ENCODE assay signal across 27 mouse cellular contexts in genomic region chr7:107201817-107202216, GRCm38 (mm10). TPM values are rescaled to one million over a fixed set of nuclear protein-coding genes. Genes with fewer than 3 reads are reported as not detected.
DNase-seq lines count a peak whose midpoint lies in the region; ATAC-seq and TF ChIP-seq lines count a peak whose summit lies in the region.
"Had no signal": no experiment of that assay in that cellular context is flagged by ENCODE, and none has a peak within 500 bp of the region (broad histone marks: within the 10 kb centered on the region; RNA-seq: fewer than 3 reads in every experiment).

No protein-coding gene starts in this region.

- no peaks in the 10 kb centered on the region for H3K9me3 ChIP-seq in kidney, embryonic 14.5 days (ENCODE audit: control insufficient read depth, low read length)
- no peaks in the 10 kb centered on the region for H3K9me3 ChIP-seq in ES-E14 (ENCODE audit: control insufficient read depth, insufficient read depth, low read depth, low read length)
- no peaks in the 10 kb centered on the region for H3K9me3 ChIP-seq in embryonic facial prominence, embryonic 14.5 days (ENCODE audit: control insufficient read depth, low read length)
- no peaks in the 10 kb centered on the region for H3K9me3 ChIP-seq in heart, embryonic 11.5 days (replicated peaks; ENCODE audit: control insufficient read depth, low read length)
- H3K9me3 ChIP-seq: forebrain, embryonic 12.5 days; hindbrain, embryonic 10.5 days; limb, embryonic 12.5 days; liver, embryonic 13.5 days; midbrain, embryonic 13.5 days; neural tube, embryonic 13.5 days had no signal

- in situ Hi-C loops in ES-E14 (cut with MboI; ENCODE audit: low sequenced_read_pairs in 2 of 2, unreplicated experiment in 2 of 2) = loop anchor here (25.0 kb wide), 2 partner anchors 360 to 535 kb away; partner anchors contain the start of gene Olfml1 (in 1 of the 2)

- H3K9ac ChIP-seq in kidney, embryonic 14.5 days (ENCODE audit: low read depth, low read length) = no peak overlapping the region
- H3K9ac ChIP-seq in ES-E14 (ENCODE audit: insufficient read depth, low read depth, low read length, poor library complexity, severe bottlenecking) = no peak overlapping the region
- no peak overlapping the region for H3K9ac ChIP-seq in embryonic facial prominence, embryonic 14.5 days (ENCODE audit: low read depth, low read length)
- H3K9ac ChIP-seq in heart, embryonic 11.5 days (ENCODE audit: low read depth, low read length) = no peak overlapping the region
- H3K9ac ChIP-seq: forebrain, embryonic 12.5 days; limb, embryonic 12.5 days; liver, embryonic 13.5 days; midbrain, embryonic 13.5 days; neural tube, embryonic 13.5 days had no signal

- no peak overlapping the region for H3K27ac ChIP-seq in kidney, embryonic 14.5 days (ENCODE audit: low read depth, low read length)
- H3K27ac ChIP-seq in ES-E14 (ENCODE audit: insufficient read depth, low read depth, low read length, poor library complexity, severe bottlenecking) = no peak overlapping the region
- no peak overlapping the region for H3K27ac ChIP-seq in embryonic facial prominence, embryonic 14.5 days (replicated peaks; ENCODE audit: low read depth, low read length)
- H3K27ac ChIP-seq in heart, embryonic 11.5 days (ENCODE audit: low read depth, low read length) = no peak overlapping the region
- H3K27ac ChIP-seq: forebrain, embryonic 12.5 days; hindbrain, embryonic 10.5 days; left cerebral cortex, adult 2 months; limb, embryonic 12.5 days; liver, embryonic 13.5 days; midbrain, embryonic 13.5 days; neural tube, embryonic 13.5 days had no signal

- H3K36me3 ChIP-seq in kidney, embryonic 14.5 days (ENCODE audit: control insufficient read depth, insufficient read depth, low read length) = no peaks in the 10 kb centered on the region
- no peaks in the 10 kb centered on the region for H3K36me3 ChIP-seq in ES-E14 (ENCODE audit: control insufficient read depth, insufficient read depth, low read length, poor library complexity, severe bottlenecking)
- no peaks in the 10 kb centered on the region for H3K36me3 ChIP-seq in embryonic facial prominence, embryonic 14.5 days (ENCODE audit: control insufficient read depth, insufficient read depth, low read length)
- no peaks in the 10 kb centered on the region for H3K36me3 ChIP-seq in heart, embryonic 11.5 days (ENCODE audit: control insufficient read depth, insufficient read depth, low read length)
- H3K36me3 ChIP-seq: forebrain, embryonic 12.5 days; hindbrain, embryonic 10.5 days; limb, embryonic 12.5 days; liver, embryonic 13.5 days; midbrain, embryonic 13.5 days; neural tube, embryonic 13.5 days had no signal

- ATAC-seq in kidney, embryonic 14.5 days (ENCODE audit: low FRiP score, low TSS enrichment) = no peak
- ATAC-seq in embryonic facial prominence, embryonic 14.5 days (ENCODE audit: low read depth) = no peak
- ATAC-seq in heart, embryonic 11.5 days (replicated peaks; ENCODE audit: insufficient number of reproducible peaks, low FRiP score, low TSS enrichment) = no peak
- no peak for ATAC-seq in frontal cortex, adult (ENCODE audit: low TSS enrichment)
- ATAC-seq: lung, postnatal 0 days; midbrain, embryonic 13.5 days; Patski had no signal

- DNase-seq in kidney, postnatal 10 days = peak; percentile 43
- DNase-seq in ES-E14 (ENCODE audit: low read depth, low spot score) (no peak), ZHBTc4 (ENCODE audit: low read depth, low spot score) (peak; percentile 33)
- peak; percentile 23 for DNase-seq in embryonic facial prominence, embryonic 14.5 days (ENCODE audit: low spot score)
- no peak for DNase-seq in frontal cortex, adult 2 months (ENCODE audit: extremely low spot score in 1 of 2, low spot score in 1 of 2)
- DNase-seq: cerebellum, adult 9-10 months; kidney, adult 8-10 months; liver, embryonic 13.5 days; right cerebral cortex, adult 18-20 months; thymus, postnatal 36 days had no signal

- no peak overlapping the region for H3K4me3 ChIP-seq in kidney, embryonic 14.5 days (ENCODE audit: low read length)
- no peak overlapping the region for H3K4me3 ChIP-seq in ES-E14 (ENCODE audit: insufficient read depth in 1 of 2, low read depth in 1 of 2, low read length in 2 of 2, poor library complexity in 1 of 2, severe bottlenecking in 1 of 2)
- H3K4me3 ChIP-seq in embryonic facial prominence, embryonic 14.5 days (ENCODE audit: low read depth, low read length) = no peak overlapping the region
- H3K4me3 ChIP-seq in heart, embryonic 11.5 days (ENCODE audit: low read depth, low read length) = no peak overlapping the region
- H3K4me3 ChIP-seq: forebrain, embryonic 12.5 days; hindbrain, embryonic 10.5 days; left cerebral cortex, adult 2 months; limb, embryonic 12.5 days; liver, embryonic 13.5 days; midbrain, embryonic 13.5 days; neural tube, embryonic 13.5 days had no signal

- no peaks in the 10 kb centered on the region for H3K27me3 ChIP-seq in kidney, embryonic 14.5 days (ENCODE audit: control insufficient read depth, insufficient read depth, low read length)
- 0 out of 2 replicates have a peak, but pooled peaks cover under 1% of the 10 kb centered on the region for H3K27me3 ChIP-seq in embryonic facial prominence, embryonic 14.5 days (replicated peaks; ENCODE audit: control insufficient read depth, insufficient read depth, low read length)
- H3K27me3 ChIP-seq in heart, embryonic 11.5 days (ENCODE audit: control insufficient read depth, insufficient read depth, low read length) = no peaks in the 10 kb centered on the region
- H3K27me3 ChIP-seq: forebrain, embryonic 12.5 days; limb, embryonic 12.5 days; liver, embryonic 13.5 days; midbrain, embryonic 13.5 days; Patski had no signal

- H3K4me1 ChIP-seq in kidney, embryonic 14.5 days (ENCODE audit: control insufficient read depth, insufficient read depth, low read length) = no peaks in the 10 kb centered on the region
- H3K4me1 ChIP-seq in ES-E14 (ENCODE audit: control insufficient read depth in 2 of 2, insufficient read depth in 2 of 2, low read length in 2 of 2, poor library complexity in 1 of 2) = no peaks in the 10 kb centered on the region
- H3K4me1 ChIP-seq in embryonic facial prominence, embryonic 14.5 days (ENCODE audit: control insufficient read depth, insufficient read depth, low read length) = no peaks in the 10 kb centered on the region
- no peaks in the 10 kb centered on the region for H3K4me1 ChIP-seq in heart, embryonic 11.5 days (ENCODE audit: control insufficient read depth, insufficient read depth, low read length)
- H3K4me1 ChIP-seq: forebrain, embryonic 12.5 days; hindbrain, embryonic 10.5 days; limb, embryonic 12.5 days; liver, embryonic 13.5 days; midbrain, embryonic 13.5 days; neural tube, embryonic 13.5 days had no signal

- no peak overlapping the region for H3K4me2 ChIP-seq in kidney, embryonic 14.5 days (replicated peaks; ENCODE audit: low read depth, low read length)
- no peak overlapping the region for H3K4me2 ChIP-seq in embryonic facial prominence, embryonic 14.5 days (ENCODE audit: low read depth, low read length)
- H3K4me2 ChIP-seq in heart, embryonic 11.5 days = no peak overlapping the region
- H3K4me2 ChIP-seq: forebrain, embryonic 12.5 days; limb, embryonic 12.5 days; liver, embryonic 13.5 days; midbrain, embryonic 13.5 days; neural tube, embryonic 13.5 days had no signal

- WGBS in kidney, embryonic 14.5 days = 33% methylated on average over 3 of the region's 3 CpGs
- 42% methylated on average over 3 of the region's 3 CpGs for WGBS in embryonic facial prominence, embryonic 14.5 days
- 36% methylated on average over 3 of the region's 3 CpGs for WGBS in heart, embryonic 11.5 days (ENCODE audit: insufficient replicate concordance)

TF ChIP-seq in ES-E14, 5 proteins besides CTCF, POLR2A, EP300 and RAD21:
- TF ChIP-seq ZC3H11A (IDR thresholded peaks at IDR 0.05; ENCODE audit: borderline replicate concordance, low read depth, low read length) = no peak
- TF ChIP-seq ZNF384 (IDR thresholded peaks at IDR 0.05; ENCODE audit: low read depth, low read length) = peak; percentile 66
- no peak for TF ChIP-seq MAFK (IDR thresholded peaks at IDR 0.05; ENCODE audit: insufficient read depth, low read depth, low read length)
TF ChIP-seq in ES-E14: peak in this region for 1.

RNA-seq across cellular contexts. Expression of gene Rbmxl2, which starts 7.4 kb away (rescaled TPM):
- not detected in 2 replicates for polyA plus RNA-seq in kidney, embryonic 14.5 days (2014; fragmentation: Nextera tagmentation; extraction: Ambion mirVana)
- 82.7 and 100 TPM in 2 replicates for total RNA-seq in ES-E14 (2012; rRNA removed)
- polyA plus RNA-seq in embryonic facial prominence, embryonic 14.5 days (2014; fragmentation: Nextera tagmentation; extraction: Ambion mirVana) = not detected in 2 replicates
- polyA plus RNA-seq in frontal cortex, adult 2 months (2012; rRNA removed) = not detected in 2 replicates
- polyA plus RNA-seq in heart, embryonic 11.5 days (2014; fragmentation: Nextera tagmentation; extraction: Ambion mirVana) = not detected in 2 replicates
- total RNA-seq: common myeloid progenitor, adult 5-6 weeks; gastrocnemius, adult 18-20 months; gastrocnemius, postnatal 4 days; left cerebral cortex, adult 2 months; megakaryocyte progenitor cell, adult 5-6 weeks had no signal
- polyA plus RNA-seq: C2C12; forebrain, embryonic 12.5 days; heart, postnatal 0 days; hindbrain, embryonic 10.5 days; limb, embryonic 12.5 days; liver, embryonic 13.5 days; lung, postnatal 0 days; midbrain, embryonic 13.5 days; neural tube, embryonic 13.5 days; Patski had no signal

RNA-seq across cellular contexts. Expression of gene Nlrp14, which starts 35.0 kb away (rescaled TPM):
- polyA plus RNA-seq in kidney, embryonic 14.5 days (2014; fragmentation: Nextera tagmentation; extraction: Ambion mirVana) = not detected in 2 replicates
- total RNA-seq in ES-E14 (2012; rRNA removed) = 1.1 and 1.2 TPM in 2 replicates
- polyA plus RNA-seq in embryonic facial prominence, embryonic 14.5 days (2014; fragmentation: Nextera tagmentation; extraction: Ambion mirVana) = not detected in 2 replicates
- polyA plus RNA-seq in frontal cortex, adult 2 months (2012; rRNA removed) = not detected in 2 replicates
- polyA plus RNA-seq in heart, embryonic 11.5 days (2014; fragmentation: Nextera tagmentation; extraction: Ambion mirVana) = not detected in 2 replicates
- total RNA-seq: common myeloid progenitor, adult 5-6 weeks; gastrocnemius, adult 18-20 months; gastrocnemius, postnatal 4 days; left cerebral cortex, adult 2 months; megakaryocyte progenitor cell, adult 5-6 weeks had no signal
- polyA plus RNA-seq: C2C12; forebrain, embryonic 12.5 days; heart, postnatal 0 days; hindbrain, embryonic 10.5 days; limb, embryonic 12.5 days; liver, embryonic 13.5 days; lung, postnatal 0 days; midbrain, embryonic 13.5 days; neural tube, embryonic 13.5 days; Patski had no signal

Comparison
In these comparisons a context has a peak if more than half of its experiments do, and no peak if none do; other contexts are left out.
1. DNase-seq: peak in kidney, postnatal 10 days (single experiment), ZHBTc4 (single experiment) and embryonic facial prominence, embryonic 14.5 days (single experiment); none in ES-E14 (single experiment) and frontal cortex, adult 2 months (0 of 2).